Comparison of ENCODE assay signal across 7 mouse cellular contexts in the genomic region with DNA sequence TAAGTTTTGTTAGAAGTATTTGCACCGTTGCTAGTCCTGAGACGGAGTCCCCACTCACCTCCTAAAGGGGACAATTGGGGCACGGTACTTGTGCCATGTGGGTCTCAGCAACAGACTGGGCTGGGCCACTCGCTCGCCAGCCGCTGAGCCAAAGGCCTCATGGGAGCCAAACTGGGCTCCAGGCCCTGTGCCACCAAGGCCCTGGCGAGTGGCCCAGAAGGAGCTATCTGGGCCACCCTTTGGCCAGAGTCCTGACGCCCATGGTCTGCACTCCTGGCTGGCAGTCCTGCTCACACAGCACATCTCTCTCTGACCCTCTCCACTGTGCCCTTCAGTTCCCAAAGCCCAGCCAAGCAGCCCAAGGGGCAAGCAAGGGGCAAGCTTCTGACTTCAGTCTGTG.
DNase-seq lines count a peak whose midpoint lies in the region.

No protein-coding gene starts in this region.

- peak; percentile 74 for DNase-seq in Muller cell, postnatal 12 days (ENCODE audit: inconsistent ontology term)
- DNase-seq in adrenal gland, adult 8-10 months = peak; percentile 12
- peak; percentile 13 to 23 for DNase-seq in frontal cortex, postnatal 25 days (ENCODE audit: low spot score in 2 of 2)
- DNase-seq in kidney, adult 8-10 months = peak; percentile 84 to 90
- peak; percentile 46 for DNase-seq in right cerebral cortex, postnatal 14 days
- no peak for DNase-seq in embryo, embryonic 10 days (ENCODE audit: low spot score)
- DNase-seq in urinary bladder, postnatal 10 days (ENCODE audit: low spot score) = no peak

Comparison
In these comparisons a context has a peak if more than half of its experiments do, and no peak if none do; other contexts are left out.
1. DNase-seq: peak in Muller cell, postnatal 12 days (single experiment), adrenal gland, adult 8-10 months (single experiment), frontal cortex, postnatal 25 days (2 of 2), kidney, adult 8-10 months (2 of 2) and right cerebral cortex, postnatal 14 days (single experiment); none in embryo, embryonic 10 days (single experiment) and urinary bladder, postnatal 10 days (single experiment).